Mouse (Mus musculus) intestine, embryonic 14.5 days (tissue): ENCODE measurements at regions not wholly inside any gene's neighbourhood (a gene's known extent, or its start where the extent isn't known, plus 50 kb on each side); places are given as distances from the start of the nearest gene placed in this dataset.

Experiments used
- ATAC-seq: fragments of 200-750 bp; cut with Nextera tagmentation; replicated peaks from 2 replicates; pipeline ENCODE4 v1.8.0; 2017; ENCODE audit warnings: low read depth, moderate number of reproducible peaks, moderate TSS enrichment, moderate library complexity; ENCODE audit not compliant: low FRiP score, low TSS enrichment
- DNase-seq: peaks from one replicate; pipeline ENCODE4 v3.0.0-alpha.2; 2018; ENCODE audit warnings: low spot score
- H3K27ac ChIP-seq: fragments of 300-500 bp; sonication (generic); 2 replicates; pipeline ENCODE4 v1.5.1; 2014; ENCODE audit warnings: low read depth, mild to moderate bottlenecking, control low read depth
- H3K27me3 ChIP-seq: fragments of 300-500 bp; sonication (generic); replicated peaks from 2 replicates; pipeline ENCODE4 v1.6.1; 2014; ENCODE audit warnings: low read length, control low read depth; ENCODE audit not compliant: control insufficient read depth, insufficient read depth
- H3K36me3 ChIP-seq: fragments of 300-500 bp; sonication (generic); 2 replicates; pipeline ENCODE4 v1.6.1; 2014; ENCODE audit warnings: low read length, control low read depth; ENCODE audit not compliant: control insufficient read depth, insufficient read depth
- H3K4me1 ChIP-seq: fragments of 300-500 bp; sonication (generic); replicated peaks from 2 replicates; pipeline ENCODE4 v1.6.1; 2014; ENCODE audit warnings: low read length, control low read depth, mixed read lengths; ENCODE audit not compliant: control insufficient read depth, insufficient read depth
- H3K4me2 ChIP-seq: fragments of 300-500 bp; sonication (generic); 2 replicates; pipeline ENCODE4 v1.6.1; 2014; ENCODE audit warnings: low read length
- H3K4me3 ChIP-seq: fragments of 300-500 bp; sonication (generic); 2 replicates; pipeline ENCODE4 v1.5.1; 2014; ENCODE audit warnings: low read depth, low read length, control low read depth, mixed read lengths
- H3K9ac ChIP-seq: fragments of 300-500 bp; sonication (generic); 2 replicates; pipeline ENCODE4 v1.6.1; 2014; ENCODE audit warnings: mild to moderate bottlenecking, low read length
- H3K9me3 ChIP-seq: fragments of 300-500 bp; sonication (generic); 2 replicates; pipeline ENCODE4 v1.6.1; 2016; ENCODE audit warnings: low read length, control low read depth; ENCODE audit not compliant: control insufficient read depth
- WGBS: fragments of 180-500 bp; shearing (Covaris S2); extraction: QIAGEN DNeasy Blood & Tissue Kit; methylation state at CpG from one replicate; pipeline ENCODE4 v1.1.7; 2014; 5-methylcytosine and 5-hydroxymethylcytosine counted together

- DNase-seq (no peak), ATAC-seq (no peak)
- no peak overlapping the region for H3K4me3 ChIP-seq
- no peaks in the 10 kb centered on the region for H3K27me3 ChIP-seq
- no peak overlapping the region for H3K4me2 ChIP-seq
- WGBS: 58% methylated on average over 8 of the region's 8 CpGs
- H3K9me3 ChIP-seq: no peaks in the 10 kb centered on the region
- H3K4me1 ChIP-seq: no peaks in the 10 kb centered on the region
- H3K27ac ChIP-seq: no peak overlapping the region
- H3K9ac ChIP-seq: no peak overlapping the region
- no peaks in the 10 kb centered on the region for H3K36me3 ChIP-seq
These were observed 416.0 kb upstream of the Slc35b3 start for GRCm38 (mm10) chr13:39376677-39377076.

- H3K9me3 ChIP-seq: no peaks in the 10 kb centered on the region
- no peak overlapping the region for H3K4me3 ChIP-seq
- no peak for ATAC-seq
- no peak for DNase-seq
- 85% methylated on average over 6 of the region's 6 CpGs for WGBS
- H3K27ac ChIP-seq: no peak overlapping the region
- H3K4me2 ChIP-seq: no peak overlapping the region
- H3K9ac ChIP-seq: no peak overlapping the region
- H3K36me3 ChIP-seq: no peaks in the 10 kb centered on the region
- no peaks in the 10 kb centered on the region for H3K27me3 ChIP-seq
- H3K4me1 ChIP-seq: no peaks in the 10 kb centered on the region
These were observed 415.6 kb upstream of the Slc35b3 start for GRCm38 (mm10) chr13:39376269-39376668.

- no peak overlapping the region for H3K27ac ChIP-seq
- no peak overlapping the region for H3K4me2 ChIP-seq
- H3K36me3 ChIP-seq: no peaks in the 10 kb centered on the region
- H3K9ac ChIP-seq: no peak overlapping the region
- no peak for ATAC-seq
- H3K9me3 ChIP-seq: no peaks in the 10 kb centered on the region
- H3K4me3 ChIP-seq: no peak overlapping the region
- no peak for DNase-seq
- WGBS: 76% methylated on average over 3 of the region's 3 CpGs
- no peaks in the 10 kb centered on the region for H3K4me1 ChIP-seq
- no peaks in the 10 kb centered on the region for H3K27me3 ChIP-seq
These were observed 411.9 kb upstream of the Slc35b3 start for GRCm38 (mm10) chr13:39372565-39372964.

GRCm38 (mm10) chr13:39363637-39364036 lies 403.0 kb upstream of the Slc35b3 start:
- Histone ChIP-seq H3K4me3 (no peak overlapping the region), H3K36me3 (no peaks in the 10 kb centered on the region), H3K9ac (no peak overlapping the region), H3K9me3 (no peaks in the 10 kb centered on the region), H3K27me3 (no peaks in the 10 kb centered on the region), H3K27ac (no peak overlapping the region), H3K4me1 (no peaks in the 10 kb centered on the region), H3K4me2 (no peak overlapping the region)
- no peak for ATAC-seq
- DNase-seq: no peak
- 67% methylated on average over 4 of the region's 4 CpGs for WGBS

GRCm38 (mm10) chr13:39362536-39362935 lies 401.9 kb upstream of the Slc35b3 start:
- Histone ChIP-seq H3K4me2 (no peak overlapping the region), H3K27ac (no peak overlapping the region), H3K4me3 (no peak overlapping the region), H3K27me3 (no peaks in the 10 kb centered on the region), H3K4me1 (no peaks in the 10 kb centered on the region), H3K36me3 (no peaks in the 10 kb centered on the region), H3K9ac (no peak overlapping the region), H3K9me3 (no peaks in the 10 kb centered on the region)
- 83% methylated on average over 13 of the region's 13 CpGs for WGBS
- DNase-seq (no peak), ATAC-seq (no peak)

- Histone ChIP-seq H3K27me3 (no peaks in the 10 kb centered on the region), H3K4me1 (no peaks in the 10 kb centered on the region), H3K36me3 (no peaks in the 10 kb centered on the region), H3K4me2 (no peak overlapping the region), H3K27ac (no peak overlapping the region), H3K9me3 (no peaks in the 10 kb centered on the region), H3K4me3 (no peak overlapping the region), H3K9ac (no peak overlapping the region)
- 39% methylated on average over 2 of the region's 2 CpGs for WGBS
- DNase-seq (no peak), ATAC-seq (no peak)
These were observed 390.9 kb upstream of the Slc35b3 start for GRCm38 (mm10) chr13:39351606-39352005.

GRCm38 (mm10) chr13:39350668-39351067 lies 390.0 kb upstream of the Slc35b3 start:
- H3K4me1 ChIP-seq: no peaks in the 10 kb centered on the region
- no peak for ATAC-seq
- H3K36me3 ChIP-seq: no peaks in the 10 kb centered on the region
- no peak overlapping the region for H3K9ac ChIP-seq
- H3K4me2 ChIP-seq: no peak overlapping the region
- no peak for DNase-seq
- 68% methylated on average over 12 of the region's 12 CpGs for WGBS
- no peaks in the 10 kb centered on the region for H3K9me3 ChIP-seq
- H3K27ac ChIP-seq: no peak overlapping the region
- H3K27me3 ChIP-seq: no peaks in the 10 kb centered on the region
- no peak overlapping the region for H3K4me3 ChIP-seq

GRCm38 (mm10) chr13:39347761-39348160 lies 387.1 kb upstream of the Slc35b3 start:
- WGBS: 69% methylated on average over 6 of the region's 6 CpGs
- ATAC-seq (no peak), DNase-seq (no peak)
- H3K36me3 ChIP-seq: no peaks in the 10 kb centered on the region
- H3K9ac ChIP-seq: no peak overlapping the region
- H3K9me3 ChIP-seq: no peaks in the 10 kb centered on the region
- no peaks in the 10 kb centered on the region for H3K27me3 ChIP-seq
- no peaks in the 10 kb centered on the region for H3K4me1 ChIP-seq
- H3K4me2 ChIP-seq: no peak overlapping the region
- H3K4me3 ChIP-seq: no peak overlapping the region
- no peak overlapping the region for H3K27ac ChIP-seq

GRCm38 (mm10) chr13:39334874-39335273 lies 374.2 kb upstream of the Slc35b3 start:
- H3K9me3 ChIP-seq: no peaks in the 10 kb centered on the region
- WGBS: 54% methylated on average over 7 of the region's 7 CpGs
- H3K9ac ChIP-seq: no peak overlapping the region
- H3K36me3 ChIP-seq: no peaks in the 10 kb centered on the region
- ATAC-seq: no peak
- no peak for DNase-seq
- no peak overlapping the region for H3K4me2 ChIP-seq
- no peaks in the 10 kb centered on the region for H3K27me3 ChIP-seq
- no peak overlapping the region for H3K27ac ChIP-seq
- no peak overlapping the region for H3K4me3 ChIP-seq
- H3K4me1 ChIP-seq: no peaks in the 10 kb centered on the region
